Mouse (Mus musculus): ENCODE data around the gene Rnf213.
A peak's percentile ranks its signal among the peaks of the same experiment; 100 is the strongest.
"Not testable (repeated sequence)": the region's sequence is repeated elsewhere in the genome, so short reads cannot be mapped to it uniquely, and the experiment has no call there.

Rnf213 gene

DNA sequence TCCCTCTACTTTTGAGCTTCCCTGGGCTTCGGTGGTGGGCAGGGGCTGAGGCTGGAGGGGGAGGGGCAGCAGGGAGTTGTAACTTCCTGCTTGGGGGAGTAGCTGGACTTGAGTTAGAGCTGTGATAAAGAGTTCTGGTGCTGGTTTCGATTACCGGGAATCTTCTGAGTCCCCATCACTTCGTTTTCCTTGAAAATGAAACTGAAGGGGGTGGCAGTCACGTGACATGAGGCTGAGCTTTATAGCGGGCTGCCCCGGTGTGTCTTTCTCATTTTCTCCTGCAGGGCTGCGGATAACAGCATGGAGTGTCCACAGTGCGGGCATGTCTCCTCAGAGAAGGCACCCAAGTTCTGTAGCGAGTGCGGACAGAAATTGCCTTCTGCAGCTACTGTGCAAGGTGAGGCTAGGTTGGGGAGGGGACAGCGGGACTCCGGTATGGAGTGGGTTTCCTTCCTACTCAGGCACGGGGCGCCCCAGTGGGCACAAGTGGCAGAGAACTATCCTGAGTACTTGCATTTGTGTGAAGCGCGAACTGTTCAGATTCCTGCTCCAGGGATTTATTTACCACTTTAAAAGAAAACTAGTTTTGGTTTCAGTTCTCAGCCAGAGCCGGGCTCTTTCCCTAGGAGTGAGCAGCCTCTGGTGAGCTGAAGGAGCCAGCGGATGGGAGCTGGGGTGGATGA, at the start of gene Rnf213:
TSS of gene Rnf213 (plus strand) at position 301 of the 683 bp plus-strand sequence.
- DNase-seq (ENCODE audit: low spot score): peak; percentile 62

DNA sequence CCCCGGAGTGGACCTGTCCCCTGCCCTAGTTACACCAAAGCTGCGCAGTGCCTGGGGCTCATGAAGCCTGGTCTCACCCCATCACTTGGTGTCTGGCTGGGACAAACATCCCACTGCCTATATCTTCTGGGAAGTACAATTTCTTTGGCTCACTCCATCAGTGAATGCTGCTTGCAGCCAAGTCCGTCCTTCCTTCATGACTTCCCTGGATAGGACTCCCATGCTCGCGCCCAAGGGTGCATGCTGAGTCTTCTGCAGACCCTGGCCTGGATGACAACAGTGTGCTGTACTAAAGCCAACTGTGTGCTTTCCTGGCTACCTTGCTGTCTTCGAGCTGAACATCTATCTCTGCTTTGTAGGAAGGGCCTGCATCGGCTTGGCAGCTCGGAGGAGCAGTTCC, 48.7 kb upstream of the Rnf213 start:
- DNase-seq (ENCODE audit: low spot score): no peak

DNA sequence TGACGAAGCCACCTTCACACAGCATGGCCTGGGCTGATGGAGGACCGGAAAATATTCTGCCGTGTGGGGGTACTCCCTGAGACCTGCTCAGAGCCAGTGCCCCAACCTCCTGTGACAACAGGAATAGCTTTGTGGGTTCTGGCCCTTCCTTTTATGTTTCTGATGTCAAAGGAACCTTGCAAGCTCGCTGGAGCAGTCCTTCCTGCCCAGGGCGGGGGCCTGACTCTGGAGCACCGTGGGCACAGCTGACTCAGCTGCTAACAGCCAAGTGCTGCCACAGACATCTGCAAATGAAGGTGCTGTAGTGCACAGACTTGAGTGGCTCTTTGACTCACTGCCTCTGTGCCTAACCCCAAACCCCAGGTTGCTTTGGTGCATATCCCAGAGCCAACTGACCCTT, 48.0 kb upstream of the Rnf213 start:
- no peak for DNase-seq (ENCODE audit: low spot score)

DNA sequence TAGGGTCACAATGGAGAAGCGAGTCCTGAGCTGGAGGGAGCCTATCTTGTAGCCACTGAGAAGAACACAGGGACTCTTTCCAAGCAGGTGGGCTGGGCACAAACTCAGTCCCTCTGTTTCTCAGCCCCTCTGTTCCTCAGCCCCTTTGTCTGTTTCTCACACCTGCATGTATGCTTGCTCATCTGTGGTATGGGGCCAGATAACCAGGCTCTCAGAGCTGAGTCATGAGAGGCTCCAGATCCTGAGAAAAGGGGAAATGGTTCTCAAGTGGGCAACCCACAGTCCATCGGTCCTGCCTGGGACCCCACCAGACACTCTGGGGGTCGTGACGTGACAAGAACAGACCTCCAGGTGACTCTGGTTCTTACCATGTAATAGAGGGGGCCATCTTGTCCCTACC, 45.8 kb upstream of the Rnf213 start:
- DNase-seq (ENCODE audit: low spot score): no peak

DNA sequence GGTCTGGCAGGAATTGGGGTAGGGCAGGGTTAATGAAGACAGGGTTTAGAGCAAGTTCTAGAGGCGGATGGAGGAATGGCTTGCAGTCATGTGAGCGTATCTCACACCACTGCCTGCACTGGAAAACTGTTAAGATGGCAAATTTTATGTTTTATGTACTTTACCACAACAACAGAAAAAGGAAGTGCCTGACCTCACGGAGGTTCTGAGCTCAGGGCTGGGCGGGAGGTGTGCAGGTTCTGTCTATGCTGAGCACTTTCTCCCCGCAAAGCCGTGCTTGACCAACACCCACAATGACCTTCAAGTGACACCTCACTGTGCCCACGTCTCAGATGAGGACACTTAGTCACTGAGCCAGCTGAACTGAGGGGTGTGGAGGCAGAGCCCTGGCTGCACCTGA, 40.8 kb upstream of the Rnf213 start:
- no peak for DNase-seq (ENCODE audit: low spot score)

DNA sequence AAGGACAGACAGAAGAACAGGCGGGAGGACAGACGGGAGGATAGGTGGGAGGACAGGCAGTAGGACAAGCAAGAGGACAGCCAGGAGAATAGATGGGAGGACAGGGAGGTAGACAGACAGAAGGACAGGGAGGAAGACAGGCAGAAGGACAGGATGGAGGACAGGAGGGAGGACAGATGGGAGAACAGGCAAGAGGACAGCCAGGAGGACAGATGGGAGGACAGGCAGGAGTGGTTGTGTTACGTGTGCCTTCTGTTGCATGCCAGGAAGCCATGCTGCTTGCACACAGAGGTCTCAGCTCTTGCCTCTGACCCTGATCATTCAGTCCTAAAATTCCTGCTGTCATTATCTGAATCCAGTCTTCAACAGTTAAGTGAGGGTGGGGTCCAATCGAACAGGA, 39.0 kb upstream of the Rnf213 start:
- DNase-seq (ENCODE audit: low spot score): no peak

DNA sequence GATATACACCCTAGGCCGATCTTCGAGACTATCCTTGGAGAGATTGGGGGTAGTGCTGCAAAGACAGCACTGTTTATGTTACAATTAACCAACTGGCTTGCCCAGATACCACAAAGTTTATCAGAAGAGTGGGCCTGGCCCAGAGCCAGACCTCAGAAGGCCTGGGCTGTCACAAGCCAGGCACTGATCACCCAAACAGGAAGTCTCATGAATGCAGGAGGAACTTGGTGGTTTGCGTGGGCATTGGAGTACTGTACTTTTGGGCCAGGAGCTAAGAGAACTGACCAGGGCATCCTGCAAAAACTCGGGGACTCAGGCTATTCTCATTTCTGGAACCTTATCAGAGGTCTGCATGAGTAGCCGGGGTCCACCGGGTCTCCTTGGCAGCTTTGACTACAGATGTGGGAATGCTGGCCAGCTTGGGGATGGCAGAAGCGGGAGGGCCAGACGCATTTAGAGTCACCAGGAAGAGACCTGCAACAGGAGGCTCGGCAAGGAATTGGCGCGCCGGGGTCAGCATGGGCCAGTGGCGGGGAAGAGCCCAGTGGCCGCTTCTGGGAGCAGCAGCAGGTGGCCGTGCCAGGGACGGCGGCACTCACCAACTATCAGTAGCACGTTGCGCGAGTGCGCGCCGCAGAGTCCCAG, 38.0 kb upstream of the Rnf213 start:
- peak; percentile 48 for DNase-seq (ENCODE audit: low spot score)

DNA sequence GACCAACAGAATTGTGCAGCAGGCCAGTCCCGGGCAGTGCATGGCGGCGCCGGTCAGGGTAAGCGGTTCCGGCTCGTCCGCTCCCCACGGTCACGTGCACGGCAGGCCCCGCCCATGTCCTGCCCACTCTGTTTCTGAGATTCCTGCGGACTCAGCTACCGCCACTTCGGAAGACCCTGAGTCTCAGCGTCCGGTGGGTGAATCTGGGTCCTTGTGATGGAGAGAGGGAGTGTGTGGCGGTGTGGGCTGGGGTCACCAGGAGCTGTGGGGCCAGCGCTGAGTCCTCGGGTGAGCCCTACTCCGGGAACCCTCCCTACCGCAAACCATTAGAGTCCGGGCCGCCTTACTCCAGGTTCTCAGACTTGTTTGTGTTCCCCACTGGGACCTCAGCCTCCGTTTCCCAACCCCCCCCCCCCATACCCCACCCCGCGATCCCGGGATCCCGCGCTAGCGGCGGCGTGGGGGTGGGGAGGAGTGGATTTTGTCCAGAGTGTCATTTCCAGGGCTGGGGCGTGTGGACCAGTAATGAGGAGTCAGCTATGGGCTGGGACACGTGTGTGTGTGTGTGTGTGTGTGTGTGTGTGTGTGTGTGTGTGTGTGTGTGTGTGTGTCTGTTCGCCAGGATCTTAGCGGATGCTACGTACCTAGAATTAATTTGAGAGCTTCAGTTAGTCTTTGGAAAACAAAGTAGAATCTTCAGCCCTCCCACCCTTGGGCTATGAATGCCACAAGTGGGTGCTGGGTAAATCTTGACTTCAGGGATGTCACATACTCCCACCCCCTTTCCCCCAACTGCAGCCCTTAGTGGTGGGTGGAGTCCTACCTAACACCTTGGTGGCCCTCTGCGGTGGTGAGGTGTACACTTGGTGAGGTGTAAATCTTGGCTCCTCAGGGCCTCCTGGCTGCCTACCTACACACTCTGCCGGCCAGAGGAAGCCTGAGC, 37.2 kb upstream of the Rnf213 start, which contains the start of the genes Sgsh and Slc26a11:
TSS of gene Sgsh (minus strand) at position 94 of the 943 bp plus-strand sequence.
TSS of gene Slc26a11 (plus strand) at position 115 of the 943 bp plus-strand sequence.
- peak; percentile 69 for DNase-seq (ENCODE audit: low spot score)

DNA sequence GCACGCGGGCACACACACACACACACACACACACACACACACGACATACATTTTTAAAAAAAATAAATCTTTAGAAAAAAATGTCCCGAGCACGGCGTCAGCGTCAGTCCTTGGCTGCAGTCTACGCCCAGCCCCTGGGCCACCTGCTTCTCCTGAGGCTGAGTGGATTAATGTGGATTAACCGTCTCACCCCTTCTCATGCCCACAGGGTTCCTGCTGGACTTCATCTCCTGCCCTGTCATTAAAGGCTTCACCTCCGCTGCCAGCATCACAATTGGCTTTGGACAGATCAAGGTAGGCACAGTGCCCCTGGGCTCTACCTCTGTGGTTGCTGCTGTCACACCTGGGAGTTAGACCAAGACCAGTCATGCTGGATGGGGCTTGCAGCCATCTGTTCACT, 33.8 kb upstream of the Rnf213 start:
- no peak for DNase-seq (ENCODE audit: low spot score)

DNA sequence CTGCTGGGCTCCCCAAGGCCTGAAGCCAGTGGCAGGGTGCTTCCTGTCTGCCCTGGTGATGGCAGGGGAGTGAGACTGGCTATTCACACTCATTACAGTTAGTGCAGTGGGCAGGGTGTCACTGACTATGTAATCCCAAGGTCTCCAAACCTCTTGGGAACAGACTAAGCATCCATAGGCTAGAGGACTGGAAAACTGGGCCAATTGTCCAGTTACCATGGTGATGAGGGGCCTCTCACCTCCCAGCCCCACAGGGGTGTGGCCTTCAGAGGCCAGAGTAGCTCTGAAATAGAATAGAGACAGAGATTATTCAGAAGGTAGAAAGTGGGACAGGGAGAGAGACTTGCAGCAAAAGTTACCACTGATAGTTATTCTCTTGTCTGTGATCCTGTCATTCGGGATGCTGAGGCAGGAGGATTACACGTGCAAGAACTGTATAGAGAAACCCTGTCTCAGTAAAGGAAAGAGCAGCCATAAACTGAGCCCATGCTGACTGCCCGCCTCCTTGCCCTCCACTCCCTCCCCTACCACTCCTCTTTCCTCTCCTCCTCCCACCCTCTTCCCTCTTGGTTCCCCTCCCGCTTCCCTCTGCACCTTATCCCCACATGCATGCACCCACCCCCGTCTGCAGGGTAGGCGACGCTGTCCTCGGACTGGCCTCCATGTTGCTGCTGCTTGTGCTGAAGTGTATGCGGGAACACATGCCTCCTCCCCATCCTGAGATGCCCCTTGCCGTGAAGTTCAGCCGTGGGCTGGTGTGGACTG, 29.9 kb upstream of the Rnf213 start:
- DNase-seq (ENCODE audit: low spot score): no peak

DNA sequence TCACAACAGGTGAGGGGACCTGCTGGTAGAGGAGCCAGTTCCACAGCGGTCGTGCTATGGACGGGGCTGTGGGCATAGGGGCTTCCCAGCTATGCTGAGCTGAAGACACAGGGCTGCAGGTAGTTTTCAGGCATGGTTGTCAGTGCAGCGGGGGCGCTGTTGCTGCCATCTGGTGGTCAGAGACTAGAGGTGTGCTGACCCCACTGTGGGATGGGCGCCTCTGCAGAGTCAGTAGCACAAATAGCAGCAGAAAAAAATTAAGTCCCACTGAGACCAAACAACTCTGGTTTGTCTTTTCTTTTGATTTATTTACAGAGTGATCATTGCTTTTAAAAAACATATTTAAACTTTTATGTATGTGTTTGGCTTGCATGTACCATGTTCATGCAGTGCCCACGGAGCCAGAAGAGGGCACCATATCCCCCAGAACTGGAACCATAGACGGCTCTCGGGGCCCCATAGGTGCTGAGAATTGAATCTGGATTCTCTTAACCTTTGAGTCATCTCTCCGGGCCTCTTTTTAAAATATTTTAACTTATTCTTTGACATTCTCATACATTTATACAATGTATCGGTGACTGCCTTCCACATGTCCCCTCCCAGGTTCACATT, 29.3 kb upstream of the Rnf213 start:
- DNase-seq (ENCODE audit: low spot score): peak; percentile 57

DNA sequence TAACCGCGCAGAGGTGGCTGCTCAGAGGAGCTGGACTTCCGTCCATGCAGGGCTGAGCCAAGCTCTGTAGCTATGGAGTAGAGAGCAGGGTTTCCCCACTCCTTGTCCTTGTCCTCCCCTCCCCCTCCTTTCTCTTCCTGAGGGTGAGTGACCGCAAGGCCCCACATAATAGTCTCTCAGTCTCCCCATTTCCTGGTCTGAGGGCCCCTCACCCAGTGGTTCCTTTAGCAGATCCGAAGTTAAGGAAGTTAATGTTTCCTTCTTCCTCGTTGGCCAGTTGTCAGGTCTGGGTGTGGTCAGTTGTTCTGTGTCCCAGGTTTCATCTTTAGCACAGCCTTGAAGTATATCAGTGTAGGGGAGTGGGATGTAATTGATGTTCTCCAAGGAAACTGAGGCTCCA, 17.5 kb upstream of the Rnf213 start:
- no peak for DNase-seq (ENCODE audit: low spot score)

DNA sequence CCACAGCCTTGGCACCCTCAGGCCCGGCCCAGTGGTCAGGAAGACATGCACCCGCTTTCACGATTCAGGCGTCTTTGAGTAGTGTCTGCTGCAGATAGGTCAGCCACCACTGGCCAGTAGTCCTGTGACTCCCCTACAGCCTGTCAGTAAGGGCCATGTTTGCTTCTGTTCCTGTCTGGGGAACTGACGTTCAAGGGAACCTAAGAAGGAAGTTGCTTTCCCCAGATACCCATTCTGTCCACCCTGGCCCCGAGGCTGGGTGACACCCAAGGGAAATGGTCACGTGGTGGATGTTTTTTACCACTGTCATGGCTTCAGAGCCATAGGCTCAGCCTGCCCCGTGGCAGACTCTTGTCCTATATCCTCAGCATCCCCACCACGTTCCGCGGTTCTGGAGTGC, 15.6 kb upstream of the Rnf213 start:
- DNase-seq (ENCODE audit: low spot score): no peak

DNA sequence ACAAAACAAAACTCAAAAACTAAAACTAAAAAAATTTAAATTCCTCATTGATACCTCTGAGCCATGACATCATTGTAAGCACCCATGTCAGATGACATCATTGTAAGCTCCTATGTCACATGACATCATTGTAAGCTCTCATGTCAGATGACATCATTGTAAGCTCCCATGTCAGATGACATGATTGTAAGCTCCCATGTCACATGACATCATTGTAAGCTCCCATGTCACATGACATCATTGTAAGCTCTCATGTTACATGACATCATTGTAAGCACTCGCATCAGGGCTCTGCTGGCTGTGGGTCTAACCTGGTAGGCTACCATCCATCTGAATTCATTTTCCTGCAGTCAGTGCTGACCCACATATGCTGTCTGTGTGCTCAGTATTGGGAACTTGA, 14.3 kb upstream of the Rnf213 start:
- DNase-seq (ENCODE audit: low spot score): no peak

DNA sequence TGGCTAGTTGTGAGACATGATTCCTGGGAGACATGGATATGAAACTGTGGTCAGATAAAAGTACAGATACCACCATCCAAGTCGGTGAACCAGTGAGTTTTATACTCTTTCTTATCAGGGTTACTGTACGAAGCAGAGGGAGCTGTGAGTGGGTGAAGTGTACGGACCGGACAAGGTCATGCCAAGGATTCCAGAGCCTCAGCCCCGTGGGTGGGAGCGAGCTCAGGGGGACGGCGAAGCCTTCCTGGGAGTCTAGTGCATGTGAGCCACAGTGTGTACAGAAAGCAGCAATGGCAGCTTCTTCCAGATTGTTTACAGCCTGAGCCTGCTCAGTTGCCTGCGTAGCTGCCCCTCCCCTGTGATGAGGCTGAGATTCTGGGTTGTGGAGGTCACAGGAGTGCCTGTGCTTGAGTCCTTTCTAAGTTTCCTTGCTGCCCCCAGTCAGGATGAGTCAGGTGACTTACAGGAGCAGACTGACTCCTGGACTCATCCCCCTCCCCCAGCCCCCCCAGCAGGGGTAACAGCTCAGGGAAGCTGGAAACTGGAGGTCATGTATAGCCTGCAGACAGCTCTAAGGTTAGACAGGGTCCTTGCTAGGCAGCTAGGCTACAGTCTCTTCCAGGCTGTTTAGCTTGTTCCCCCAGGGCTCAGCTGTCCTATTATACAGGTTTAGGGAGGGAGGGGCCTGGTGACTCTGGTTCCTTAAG, 11.1 kb upstream of the Rnf213 start:
- DNase-seq (ENCODE audit: low spot score): no peak

DNA sequence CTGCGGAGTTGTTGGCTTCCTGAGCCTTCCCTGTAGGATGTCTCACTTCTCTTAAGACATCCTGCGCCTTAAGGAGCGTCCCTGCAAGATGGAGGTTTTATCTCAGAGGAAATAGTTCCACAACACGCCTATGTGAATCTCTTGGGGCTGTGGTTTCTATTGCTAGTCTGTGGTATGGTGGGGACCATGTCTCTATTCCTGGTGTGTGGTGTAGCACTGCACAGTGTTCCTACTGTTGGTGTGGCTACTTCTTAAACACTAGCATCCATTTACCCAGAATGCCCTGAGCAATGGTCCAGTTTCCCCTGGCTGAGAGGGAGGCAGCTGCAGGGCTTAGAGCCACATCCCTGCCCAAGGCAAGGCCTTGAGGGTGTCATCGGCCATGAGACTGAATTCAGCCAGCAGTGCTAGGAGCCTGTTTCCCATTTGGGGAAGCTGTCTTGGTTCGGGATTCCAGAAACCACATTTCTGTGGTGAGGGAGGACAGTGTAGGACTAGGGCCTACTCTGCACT, 10.5 kb upstream of the Rnf213 start:
- no peak for DNase-seq (ENCODE audit: low spot score)

DNA sequence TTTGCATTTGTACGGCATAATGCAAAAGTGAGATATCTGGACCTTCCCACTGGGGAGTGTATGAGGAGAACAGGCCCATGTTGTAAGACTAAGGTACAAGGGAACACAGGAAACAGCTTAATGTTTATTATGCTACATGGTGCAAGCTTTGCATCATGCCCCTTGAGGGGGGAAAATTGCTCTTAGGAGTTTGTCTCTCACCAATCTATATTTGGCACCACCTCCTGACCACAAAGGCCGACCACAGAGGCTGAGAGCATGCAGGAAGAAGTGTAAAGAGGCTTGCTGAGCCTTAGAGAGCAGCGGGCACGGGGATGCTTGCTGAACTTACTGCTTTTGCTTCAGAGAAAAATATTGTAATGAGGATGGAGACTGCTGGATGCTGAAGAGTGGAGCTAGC, 8.0 kb upstream of the Rnf213 start:
- DNase-seq (ENCODE audit: low spot score): no peak

DNA sequence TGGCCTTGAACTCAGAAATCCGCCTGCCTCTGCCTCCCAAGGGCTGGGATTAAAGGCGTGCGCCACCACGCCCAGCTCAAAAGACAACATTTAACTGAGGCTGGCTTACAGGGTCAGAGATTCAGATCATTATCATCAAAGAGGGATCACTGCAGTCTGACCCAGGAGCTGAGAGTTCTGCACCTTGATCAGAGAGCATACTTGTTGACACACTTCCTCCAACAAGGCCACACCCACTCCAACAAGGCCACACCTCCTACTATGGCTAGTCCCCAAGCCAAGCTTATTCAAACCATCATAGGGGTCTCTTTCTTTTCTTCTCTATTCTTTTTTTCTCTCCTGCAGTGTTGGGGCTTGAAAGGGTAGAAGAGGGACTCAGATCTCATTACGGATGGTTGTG, 6.6 kb upstream of the Rnf213 start:
- DNase-seq (ENCODE audit: low spot score): no peak

DNA sequence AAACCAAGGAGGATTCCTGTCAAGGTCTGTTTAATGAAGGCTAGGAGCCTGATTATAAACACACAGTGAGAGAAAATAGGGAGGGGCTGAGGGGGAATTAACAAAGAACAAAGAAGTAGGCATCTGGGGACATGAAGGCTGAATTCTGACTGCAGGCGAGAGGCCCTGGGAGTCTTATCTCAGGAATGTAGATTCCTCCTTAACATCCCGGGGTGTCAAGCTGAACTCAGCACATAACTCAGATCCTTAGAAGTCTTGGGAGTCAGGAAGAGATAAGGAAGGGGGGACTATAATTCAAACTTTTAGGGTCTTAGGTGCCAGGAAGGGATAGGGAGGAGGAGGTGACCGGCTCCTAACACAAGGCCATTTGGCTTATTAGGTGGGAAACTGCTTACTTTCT, 5.6 kb upstream of the Rnf213 start:
- not testable (repeated sequence) for DNase-seq (ENCODE audit: low spot score)

DNA sequence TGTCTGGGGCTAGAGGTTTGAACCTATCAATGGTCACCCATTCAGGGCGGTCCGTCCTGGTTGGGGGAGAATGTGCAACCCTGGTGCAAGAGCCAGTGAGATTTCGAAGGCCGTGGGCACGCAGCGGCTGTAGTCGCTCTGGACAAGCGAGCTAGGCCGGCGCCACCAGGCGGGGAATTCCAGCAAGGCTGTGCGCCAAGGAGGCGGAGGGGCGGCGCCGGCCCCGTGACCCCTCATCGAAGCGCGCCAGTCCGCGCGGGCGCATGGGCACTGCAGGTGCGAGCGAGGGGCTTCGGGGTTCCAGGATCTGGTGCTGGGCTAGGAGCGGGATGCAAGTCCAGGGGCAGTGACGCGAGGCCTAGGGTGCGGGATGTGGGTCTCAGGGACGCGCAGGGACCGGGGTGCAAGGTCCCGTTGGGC, 3.0 kb upstream of the Rnf213 start:
- DNase-seq (ENCODE audit: low spot score): peak; percentile 31

Data from spleen, adult 12 weeks (tissue).